Mouse (Mus musculus) small intestine, adult 10 weeks (tissue): Measurements from ENCODE around the gene Pde6c. TPM values are rescaled to one million over a fixed set of nuclear protein-coding genes. Genes with fewer than 3 reads are reported as not detected.

ENCODE experiments used
- polyA plus RNA-seq: library from polyadenylated mRNA; stranded (reverse); fragments of 350-450 nt; fragmentation: Illumina TruSeq; extraction: RNeasy Lipid Tissue Mini Kit (QIAGEN cat#74804); gene quantifications from one replicate; pipeline ENCODE4 v1.2.3, GENCODE M21; 2014; ENCODE audit warnings: low replicate concordance

Pde6c gene
- polyA plus RNA-seq, result not detected

GRCm38 (mm10) chr19:38132481-38132880 lies at the start of gene Pde6c:
Pde6c (plus strand) TSS chr19:38132781.

GRCm38 (mm10) chr19:38096858-38097758 lies 35.5 kb upstream of the Pde6c start, which contains the start of gene Ffar4:
Ffar4 (plus strand) TSS chr19:38097071.

DNA sequence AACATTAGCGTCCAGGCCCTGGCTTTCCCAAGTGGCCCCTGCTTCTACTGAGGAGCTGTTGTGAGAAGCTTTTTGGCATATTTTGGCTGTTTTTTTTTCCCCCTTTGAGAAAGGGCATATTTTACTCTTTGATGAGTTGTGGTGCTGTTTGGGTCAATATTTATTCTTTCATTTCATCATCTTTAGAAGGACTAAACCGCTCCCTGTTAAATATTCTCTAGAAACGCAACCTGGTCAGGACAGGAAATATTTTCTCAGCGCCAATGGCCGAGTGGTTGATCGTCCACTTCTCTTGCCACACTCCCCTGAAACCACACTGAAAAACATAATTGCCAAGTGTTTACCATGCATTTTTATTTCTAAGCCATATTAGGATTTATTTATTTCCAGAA lies 7.4 kb upstream of the Pde6c start, which contains the start of gene Rbp4:
Gene Rbp4, minus strand, starts transcription at position 63 of the 392 bp plus-strand sequence.

GRCm38 (mm10) chr19:38223905-38224684 lies 91.5 kb downstream of the Pde6c start, which contains the start of gene Fra10ac1:
Fra10ac1 (minus strand) TSS chr19:38224156.

Other genes starting within 250 kb of the Pde6c start
- gene Myof, start 89.2 kb upstream of the Pde6c start, polyA plus RNA-seq, result 18.2 TPM
- 15.7 TPM for gene Cep55, start 77.8 kb upstream of the Pde6c start, polyA plus RNA-seq
- 0.63 TPM for gene Ffar4, start 35.7 kb upstream of the Pde6c start, polyA plus RNA-seq
- 10.6 TPM for gene Rbp4, start 7.5 kb upstream of the Pde6c start, polyA plus RNA-seq
- 68.2 TPM for gene Fra10ac1, start 91.4 kb downstream of the Pde6c start, polyA plus RNA-seq
- gene Lgi1, start 131.8 kb downstream of the Pde6c start, polyA plus RNA-seq, result 0.41 TPM